Mouse (Mus musculus) midbrain, embryonic 13.5 days (tissue): ENCODE results near the gene Zfp626. TPM values are rescaled to one million over a fixed set of nuclear protein-coding genes. Genes with fewer than 3 reads are reported as not detected.

Experiments used
- polyA plus RNA-seq: library from polyadenylated mRNA; unstranded; fragments of >200 nt; fragmentation: Nextera tagmentation; extraction: Ambion mirVana; gene quantifications from 2 replicates; pipeline ENCODE4 v1.2.1, GENCODE M21; 2015

Zfp626 gene
- polyA plus RNA-seq, 1 experiment from 2014 or later, result 2.6 TPM

Other genes with a start within 250 kb of the Zfp626 start
- gene Akt2, start 215.6 kb upstream of the Zfp626 start, polyA plus RNA-seq, result 64.3 and 67.4 TPM in 2 replicates
- 37.0 and 40.5 TPM in 2 replicates for gene Ttc9b, start 153.3 kb upstream of the Zfp626 start, polyA plus RNA-seq
- gene Map3k10, start 132.6 kb upstream of the Zfp626 start, polyA plus RNA-seq, result 11.0 and 12.7 TPM in 2 replicates
- 12.8 and 13.2 TPM in 2 replicates for gene Zfp607b, start 117.9 kb upstream of the Zfp626 start, polyA plus RNA-seq
- 142 and 143 TPM in 2 replicates for gene Zfp60, start 75.8 kb upstream of the Zfp626 start, polyA plus RNA-seq
- gene Zfp59, start 31.4 kb downstream of the Zfp626 start, polyA plus RNA-seq, result 12.0 and 12.1 TPM in 2 replicates
- gene Zfp607a, start 50.3 kb downstream of the Zfp626 start, polyA plus RNA-seq, result 1.4 and 2.0 TPM in 2 replicates
- 15.9 and 16.9 TPM in 2 replicates for gene Zfp974, start 122.3 kb downstream of the Zfp626 start, polyA plus RNA-seq
- gene Zfp780b, start 172.0 kb downstream of the Zfp626 start, polyA plus RNA-seq, result 34.2 and 35.1 TPM in 2 replicates
- gene Zfp850, start 206.9 kb downstream of the Zfp626 start, polyA plus RNA-seq, result 6.2 and 6.3 TPM in 2 replicates
- 335 and 342 TPM in 2 replicates for gene Psmc4, start 242.9 kb downstream of the Zfp626 start, polyA plus RNA-seq